Mouse (Mus musculus) liver, adult 2 months (tissue): ENCODE results near the gene 1700029J07Rik. TPM values are rescaled to one million over a fixed set of nuclear protein-coding genes. Genes with fewer than 3 reads are reported as not detected.

Experiments used
- DNase-seq: peaks from one replicate; pipeline ENCODE4 v3.0.0-alpha.2; 2011; ENCODE audit warnings: low read depth, low spot score; ENCODE audit errors: extremely low read depth
- H3K27ac ChIP-seq: fragments of 200-500 bp; replicated peaks from 2 replicates; pipeline ENCODE4 v1.5.1; 2012; ENCODE audit warnings: low read depth, mild to moderate bottlenecking, control low read depth, inconsistent platforms, low read length; ENCODE audit not compliant: insufficient read depth
- H3K27me3 ChIP-seq: fragments of 200-500 bp; 2 replicates; pipeline ENCODE4 v1.6.1; 2012; ENCODE audit warnings: mild to moderate bottlenecking, moderate library complexity, low read length, inconsistent platforms; ENCODE audit not compliant: control insufficient read depth, insufficient read depth
- H3K36me3 ChIP-seq: fragments of 200-500 bp; 2 replicates; pipeline ENCODE4 v1.6.1; 2012; ENCODE audit warnings: low read length, inconsistent platforms; ENCODE audit not compliant: control insufficient read depth, insufficient read depth
- H3K4me1 ChIP-seq: fragments of 200-500 bp; 2 replicates; pipeline ENCODE4 v1.6.1; 2011; ENCODE audit warnings: low read length; ENCODE audit not compliant: control insufficient read depth, insufficient read depth
- H3K4me3 ChIP-seq: fragments of 200-500 bp; 2 replicates; pipeline ENCODE4 v1.5.1; 2011; ENCODE audit warnings: low read depth, mild to moderate bottlenecking, control low read depth, low read length, moderate library complexity; ENCODE audit not compliant: insufficient read depth
- H3K79me2 ChIP-seq: fragments of 200-500 bp; 2 replicates; pipeline ENCODE4 v1.6.1; 2012; ENCODE audit warnings: inconsistent platforms, mild to moderate bottlenecking, low read length, moderate library complexity; ENCODE audit not compliant: control insufficient read depth, insufficient read depth
- H3K9ac ChIP-seq: fragments of 200-500 bp; 2 replicates; pipeline ENCODE4 v1.6.1; 2012; ENCODE audit warnings: low read depth, mild to moderate bottlenecking, control low read depth, inconsistent platforms, low read length
- CTCF ChIP-seq: fragments of 200-500 bp; IDR thresholded peaks from 2 replicates; pipeline ENCODE4 v1.5.1; 2011; ENCODE audit warnings: low read depth, low read length, control low read depth
- POLR2A ChIP-seq: fragments of 200-500 bp; IDR thresholded peaks from 2 replicates; pipeline ENCODE4 v1.6.1; 2011; ENCODE audit warnings: low read length, control low read depth; ENCODE audit not compliant: insufficient read depth; ENCODE audit errors: extremely low read depth
- WGBS: fragments of 180-500 bp; shearing (Covaris S2); methylation state at CpG from one replicate; pipeline ENCODE4 v1.1.7; 2018; 5-methylcytosine and 5-hydroxymethylcytosine counted together
- polyA plus RNA-seq: library from polyadenylated mRNA; depleted of rRNA; stranded (reverse); fragments of >200 nt; gene quantifications from 2 replicates; pipeline ENCODE4 v1.2.3, GENCODE M21; 2012
- total RNA-seq: library from RNA; depleted of rRNA; stranded (reverse); fragments of >200 nt; gene quantifications from 2 replicates; pipeline ENCODE4 v1.2.3, GENCODE M21; 2014

Gene 1700029J07Rik
- total and polyA plus RNA-seq, 2 experiments: 0.13 to 0.65 TPM

DNA sequence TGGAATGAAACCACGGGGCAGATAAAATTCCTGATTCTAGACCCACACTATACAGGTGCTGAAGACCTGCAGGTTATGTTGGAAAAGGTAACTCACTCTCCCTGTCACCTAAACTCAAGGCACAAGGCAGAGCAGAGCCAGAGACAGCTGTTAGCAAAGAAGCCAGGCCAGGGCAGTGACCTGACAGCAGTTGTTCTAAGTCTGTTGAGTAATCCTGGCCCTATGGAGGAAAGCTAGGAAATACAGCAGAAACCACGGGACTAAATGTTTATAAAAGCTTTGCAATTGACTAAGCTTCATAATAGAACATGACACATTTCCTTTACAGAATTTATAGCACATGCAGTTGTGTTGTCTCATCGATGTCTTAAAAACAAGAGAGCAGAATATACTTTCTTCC lies 20.5 kb upstream of the 1700029J07Rik start:
- DNase-seq: peak; percentile 51
- Histone ChIP-seq H3K4me3 (no peak overlapping the region), H3K36me3 (peaks cover 30% of the 10 kb centered on the region), H3K27ac (no peak overlapping the region; the same call in 1 of the 2 replicates), H3K79me2 (no peaks in the 10 kb centered on the region), H3K4me1 (peaks cover 4% of the 10 kb centered on the region; the same call in 1 of the 2 replicates), H3K27me3 (no peaks in the 10 kb centered on the region), H3K9ac (no peak overlapping the region)
- 52% methylated on average over 3 of the region's 3 CpGs for WGBS
- TF ChIP-seq CTCF (no peak), POLR2A (no peak)

DNA sequence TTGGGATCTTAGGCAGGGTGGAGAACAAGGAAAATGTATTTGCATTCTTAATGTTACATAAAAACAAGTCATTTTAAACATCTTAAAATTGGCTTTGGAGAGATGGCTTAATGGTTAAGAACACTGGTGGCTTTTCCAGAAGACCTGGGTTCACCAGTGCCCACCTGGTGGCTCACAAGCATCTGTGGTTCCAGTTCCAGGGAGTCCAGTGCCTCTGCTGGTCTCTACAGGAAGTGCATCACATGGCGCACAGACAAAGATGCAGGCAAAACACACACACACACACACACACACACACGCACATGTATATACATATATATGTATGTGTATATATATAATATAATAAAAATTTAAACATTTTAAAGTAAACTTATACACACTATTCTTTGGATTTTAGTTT lies 19.1 kb upstream of the 1700029J07Rik start:
- Histone ChIP-seq H3K79me2 (no peaks in the 10 kb centered on the region), H3K27me3 (no peaks in the 10 kb centered on the region), H3K27ac (no peak overlapping the region), H3K4me1 (0 out of 2 replicates have a peak, but pooled peaks cover 1% of the 10 kb centered on the region), H3K36me3 (peaks cover 33% of the 10 kb centered on the region), H3K9ac (no peak overlapping the region), H3K4me3 (no peak overlapping the region)
- 93% methylated on average over 2 of the region's 2 CpGs for WGBS
- no peak for DNase-seq
- peak; percentile 61 for TF ChIP-seq CTCF
- no peak for TF ChIP-seq POLR2A

DNA sequence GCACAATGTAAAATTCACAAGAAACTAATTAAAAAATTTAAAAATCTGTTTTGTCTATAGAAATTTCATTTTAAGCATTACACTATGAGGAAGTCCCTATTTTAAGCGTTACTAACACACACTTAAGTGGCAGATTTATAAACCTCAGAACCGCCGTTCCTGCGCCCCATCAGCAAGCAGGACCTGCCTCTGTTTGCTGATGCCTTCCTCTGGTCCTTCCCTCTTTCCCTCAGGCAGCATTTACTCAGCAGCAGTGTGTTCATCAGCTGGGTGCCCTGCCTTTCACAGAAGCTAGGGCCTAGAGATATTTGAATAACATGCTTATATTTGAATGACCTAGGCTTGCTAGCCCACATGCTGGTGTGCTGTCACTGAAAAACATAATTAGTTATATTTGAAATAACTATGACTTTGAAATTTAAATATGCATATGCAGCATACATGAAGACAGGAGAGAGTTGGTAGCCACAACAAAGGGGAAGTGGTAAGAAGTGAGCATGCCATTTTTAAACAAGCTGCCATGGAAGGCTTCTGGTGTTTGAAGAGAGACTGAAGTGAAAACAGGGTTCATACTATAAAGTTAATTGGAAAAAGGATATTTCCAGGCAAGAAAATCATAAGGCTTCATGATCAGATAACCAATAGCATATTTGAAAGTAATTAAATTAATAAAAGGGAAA lies 15.7 kb upstream of the 1700029J07Rik start:
- DNase-seq: no peak
- no peak overlapping the region for H3K4me3 ChIP-seq
- no peak overlapping the region for H3K27ac ChIP-seq
- 96% methylated on average over 4 of the region's 4 CpGs for WGBS
- H3K36me3 ChIP-seq: peaks cover 31% of the 10 kb centered on the region
- no peak overlapping the region for H3K9ac ChIP-seq
- TF ChIP-seq CTCF (no peak), POLR2A (no peak)
- no peaks in the 10 kb centered on the region for H3K4me1 ChIP-seq
- H3K79me2 ChIP-seq: no peaks in the 10 kb centered on the region
- H3K27me3 ChIP-seq: no peaks in the 10 kb centered on the region

DNA sequence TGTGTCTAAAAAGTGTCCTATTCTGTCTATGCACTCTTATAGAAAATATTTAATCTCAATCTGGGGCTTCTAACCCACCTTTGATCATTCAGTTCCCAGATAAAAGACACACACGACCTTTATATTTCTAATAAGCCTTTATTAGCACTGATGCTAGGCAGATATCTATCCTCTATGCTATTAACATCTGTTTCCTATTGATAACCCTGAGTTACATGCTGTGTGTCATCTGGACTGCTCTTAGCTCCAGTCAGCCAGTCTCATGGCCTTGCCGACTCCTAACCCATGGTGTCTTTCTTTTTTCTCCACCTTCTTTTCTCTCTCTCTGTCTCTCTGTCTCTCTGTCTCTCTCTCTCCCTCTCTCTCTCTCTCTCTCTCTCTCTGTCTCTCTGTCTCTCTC lies 13.1 kb upstream of the 1700029J07Rik start:
- H3K9ac ChIP-seq: no peak overlapping the region
- H3K79me2 ChIP-seq: no peaks in the 10 kb centered on the region
- H3K4me1 ChIP-seq: no peaks in the 10 kb centered on the region
- H3K36me3 ChIP-seq: peaks cover 38% of the 10 kb centered on the region
- WGBS: 71% methylated on average over 2 of the region's 2 CpGs
- no peaks in the 10 kb centered on the region for H3K27me3 ChIP-seq
- no peak for DNase-seq
- H3K4me3 ChIP-seq: no peak overlapping the region
- TF ChIP-seq CTCF (no peak), POLR2A (no peak)
- no peak overlapping the region for H3K27ac ChIP-seq

DNA sequence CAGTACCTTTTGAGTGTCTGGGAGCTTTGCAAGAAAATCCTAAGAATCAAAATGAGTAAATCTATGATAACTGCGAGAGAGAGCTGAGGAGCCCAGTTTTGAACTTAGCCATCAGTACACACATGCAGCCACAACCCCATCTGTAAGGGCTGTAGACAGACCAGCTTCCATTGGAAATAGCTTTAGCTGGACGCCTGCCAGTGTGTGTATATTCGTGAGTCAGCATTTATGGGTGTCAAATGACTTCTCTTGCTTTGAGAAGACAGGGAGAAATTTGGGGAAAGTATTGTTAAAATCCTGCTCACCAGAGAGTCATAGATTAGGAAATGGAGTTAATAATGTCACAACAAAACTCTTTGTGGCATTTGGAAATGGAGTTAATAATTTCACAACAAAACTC lies 11.6 kb upstream of the 1700029J07Rik start:
- no peaks in the 10 kb centered on the region for H3K27me3 ChIP-seq
- no peak overlapping the region for H3K9ac ChIP-seq
- DNase-seq: no peak
- TF ChIP-seq CTCF (no peak), POLR2A (no peak)
- H3K4me3 ChIP-seq: no peak overlapping the region
- no peaks in the 10 kb centered on the region for H3K79me2 ChIP-seq
- no peaks in the 10 kb centered on the region for H3K4me1 ChIP-seq
- H3K36me3 ChIP-seq: peaks cover 46% of the 10 kb centered on the region
- 59% methylated on average over 3 of the region's 3 CpGs for WGBS
- no peak overlapping the region for H3K27ac ChIP-seq

DNA sequence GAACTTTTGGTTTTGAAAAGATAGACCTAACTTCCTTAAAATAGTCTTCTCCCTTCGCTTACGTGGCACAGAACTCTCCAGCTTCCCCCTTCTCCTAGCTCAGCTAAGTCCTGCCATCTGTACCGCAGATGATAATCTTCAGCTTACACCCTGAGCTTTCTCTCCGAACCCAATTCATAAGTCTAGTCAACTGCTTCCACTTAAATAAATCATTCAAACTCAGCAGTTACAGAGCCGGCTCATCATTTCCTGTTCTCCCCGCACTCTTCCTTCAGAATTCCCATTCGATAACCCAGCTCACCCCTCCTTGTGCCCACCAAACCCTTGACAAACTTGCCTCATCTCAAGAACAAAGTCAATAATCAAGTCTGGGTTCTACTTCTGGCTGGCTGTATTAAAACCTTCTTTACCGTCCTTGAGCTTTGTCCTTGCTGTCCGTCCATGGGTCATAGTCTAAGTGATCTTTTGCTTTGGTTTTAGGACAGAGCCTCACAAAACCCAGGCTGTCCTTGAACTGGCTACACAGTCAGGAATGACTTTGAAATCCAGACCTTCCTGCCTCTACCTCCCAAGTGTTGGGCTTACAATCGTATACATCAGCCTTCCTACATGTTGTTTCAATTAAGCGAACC lies 901 bp upstream of the 1700029J07Rik start:
- H3K36me3 ChIP-seq: peaks cover 8% of the 10 kb centered on the region
- peak; percentile 62 for DNase-seq
- peak overlapping the region; percentile 53 for H3K27ac ChIP-seq

More for the DNA sequence above, 901 bp upstream of the 1700029J07Rik start:
- WGBS: 33% methylated on average over 11 of the region's 11 CpGs
- no peak for TF ChIP-seq CTCF
- no peak for TF ChIP-seq POLR2A
- Histone ChIP-seq H3K9ac (peak overlapping the region; percentile 56), H3K79me2 (peaks cover 2% of the 10 kb centered on the region; the same call in 1 of the 2 replicates), H3K4me3 (peak overlapping the region; percentile 53), H3K27me3 (no peaks in the 10 kb centered on the region), H3K4me1 (peaks cover 2% of the 10 kb centered on the region)
